Mouse (Mus musculus) myocyte (in vitro differentiated cells): ENCODE data around the gene Acot11.

Experiments
- CEBPB ChIP-seq: IDR thresholded peaks from 2 replicates; pipeline ENCODE4 v1.6.1; 2011; ENCODE audit warnings: mild to moderate bottlenecking, moderate library complexity; ENCODE audit not compliant: poor library complexity, insufficient read depth, severe bottlenecking
- E2F4 ChIP-seq: IDR thresholded peaks from one replicate; pipeline ENCODE4 v1.6.1; 2011; ENCODE audit warnings: mild to moderate bottlenecking, control low read depth, moderate library complexity; ENCODE audit not compliant: insufficient read depth
- MAX ChIP-seq: IDR thresholded peaks from one replicate; pipeline ENCODE4 v1.6.1; 2011; ENCODE audit warnings: low read depth, mild to moderate bottlenecking, control low read depth
- MYOD1 ChIP-seq, 3 experiments: IDR thresholded peaks; one replicate each; pipeline ENCODE4 v1.6.1; 2011; ENCODE audit warnings: control low read depth in 2 of 3, low read depth in 2 of 3, mild to moderate bottlenecking in 2 of 3, moderate library complexity in 1 of 3; ENCODE audit not compliant: insufficient read length in 2 of 3, control insufficient read depth in 1 of 3
- MYOG ChIP-seq, 3 experiments: IDR thresholded peaks; one replicate each; pipeline ENCODE4 v1.6.1; 2011; ENCODE audit warnings: control low read depth in 2 of 3, low read depth in 2 of 3, mild to moderate bottlenecking in 2 of 3; ENCODE audit not compliant: insufficient read length in 2 of 3, control insufficient read depth in 1 of 3, insufficient read depth in 1 of 3
- POLR2A ChIP-seq: IDR thresholded peaks from one replicate; pipeline ENCODE4 v1.6.1; 2011; ENCODE audit warnings: low read depth, mild to moderate bottlenecking, control low read depth, moderate library complexity; ENCODE audit not compliant: insufficient read length
- POLR2AphosphoS2 ChIP-seq: IDR thresholded peaks from one replicate; pipeline ENCODE4 v1.6.1; 2011; ENCODE audit warnings: low read depth, control low read depth; ENCODE audit not compliant: insufficient read length
- REST ChIP-seq: IDR thresholded peaks from one replicate; pipeline ENCODE4 v1.6.1; 2011; ENCODE audit warnings: mild to moderate bottlenecking, control low read depth, moderate library complexity; ENCODE audit not compliant: insufficient read depth, insufficient read length
- SRF ChIP-seq: IDR thresholded peaks from one replicate; pipeline ENCODE4 v1.6.1; 2011; ENCODE audit warnings: low read depth; ENCODE audit not compliant: control insufficient read depth, insufficient read length
- TCF12 ChIP-seq: IDR thresholded peaks from one replicate; pipeline ENCODE4 v1.6.1; 2011; ENCODE audit warnings: mild to moderate bottlenecking, control low read depth; ENCODE audit not compliant: poor library complexity, insufficient read depth, severe bottlenecking
- USF1 ChIP-seq: IDR thresholded peaks from one replicate; pipeline ENCODE4 v1.6.1; 2011; ENCODE audit warnings: low read depth, mild to moderate bottlenecking, control low read depth, moderate library complexity

- TF ChIP-seq POLR2A, result no peak
- no peak for TF ChIP-seq CEBPB
- no peak for TF ChIP-seq POLR2AphosphoS2
- TF ChIP-seq MYOD1 (IDR thresholded peaks at IDR 0.05; ENCODE audit: control insufficient read depth in 1 of 3, insufficient read length in 2 of 3, low read depth in 2 of 3), result no peak
- no peak for TF ChIP-seq SRF
- TF ChIP-seq USF1, result no peak
- no peak for TF ChIP-seq MAX
- TF ChIP-seq TCF12, result no peak
- no peak for TF ChIP-seq MYOG (IDR thresholded peaks at IDR 0.05; ENCODE audit: control insufficient read depth in 1 of 3, insufficient read depth in 1 of 3, insufficient read length in 2 of 3, low read depth in 2 of 3)
- no peak for TF ChIP-seq REST
- no peak for TF ChIP-seq E2F4
These were observed 32.2 kb downstream of the Acot11 start for GRCm38 (mm10) chr4:106772558-106772957.
